Mouse (Mus musculus) forebrain, embryonic 11.5 days (tissue): ENCODE results near the gene Zfp1. TPM values are rescaled to one million over a fixed set of nuclear protein-coding genes. Genes with fewer than 3 reads are reported as not detected.

Experiments used
- ATAC-seq: fragments of 200-750 bp; cut with Nextera tagmentation; replicated peaks from 2 replicates; pipeline ENCODE4 v1.8.0; 2017; ENCODE audit warnings: moderate TSS enrichment; ENCODE audit not compliant: low FRiP score
- DNase-seq: peaks from one replicate; pipeline ENCODE4 v3.0.0-alpha.2; 2017; ENCODE audit warnings: low spot score
- H3K27ac ChIP-seq: fragments of 300-500 bp; sonication (generic); 2 replicates; pipeline ENCODE4 v1.5.1; 2014; ENCODE audit warnings: low read depth, low read length
- H3K27me3 ChIP-seq: fragments of 300-500 bp; sonication (generic); 2 replicates; pipeline ENCODE4 v1.6.1; 2014; ENCODE audit warnings: mild to moderate bottlenecking, low read length, mixed read lengths; ENCODE audit not compliant: control insufficient read depth, insufficient read depth
- H3K36me3 ChIP-seq: fragments of 300-500 bp; sonication (generic); 2 replicates; pipeline ENCODE4 v1.6.1; 2014; ENCODE audit warnings: mild to moderate bottlenecking, low read length, moderate library complexity, mixed read lengths; ENCODE audit not compliant: control insufficient read depth, insufficient read depth
- H3K4me1 ChIP-seq: fragments of 300-500 bp; sonication (generic); replicated peaks from 2 replicates; pipeline ENCODE4 v1.6.1; 2014; ENCODE audit warnings: low read length, mixed read lengths; ENCODE audit not compliant: control insufficient read depth, insufficient read depth
- H3K4me2 ChIP-seq: fragments of 300-500 bp; sonication (generic); 2 replicates; pipeline ENCODE4 v1.6.1; 2014; ENCODE audit warnings: low read depth, mild to moderate bottlenecking, low read length, moderate library complexity, mixed read lengths; ENCODE audit not compliant: severe bottlenecking
- H3K4me3 ChIP-seq: fragments of 300-500 bp; sonication (generic); 2 replicates; pipeline ENCODE4 v1.5.1; 2014; ENCODE audit warnings: low read depth, low read length
- H3K9ac ChIP-seq: fragments of 300-500 bp; sonication (generic); 2 replicates; pipeline ENCODE4 v1.6.1; 2014; ENCODE audit warnings: low read length
- H3K9me3 ChIP-seq: fragments of 300-500 bp; sonication (generic); 2 replicates; pipeline ENCODE4 v1.6.1; 2016; ENCODE audit warnings: low read length, mixed read lengths; ENCODE audit not compliant: control insufficient read depth
- WGBS: fragments of 180-500 bp; shearing (Covaris S2); extraction: QIAGEN DNeasy Blood & Tissue Kit; methylation state at CpG from one replicate; pipeline ENCODE4 v1.1.7; 2014; 5-methylcytosine and 5-hydroxymethylcytosine counted together
- polyA plus RNA-seq: library from polyadenylated mRNA; unstranded; fragments of >200 nt; fragmentation: Nextera tagmentation; extraction: Ambion mirVana; gene quantifications from 2 replicates; pipeline ENCODE4 v1.2.1, GENCODE M21; 2014

The Zfp1 gene
- polyA plus RNA-seq, 1 experiment from 2014 or later, result 21.8 TPM

DNA sequence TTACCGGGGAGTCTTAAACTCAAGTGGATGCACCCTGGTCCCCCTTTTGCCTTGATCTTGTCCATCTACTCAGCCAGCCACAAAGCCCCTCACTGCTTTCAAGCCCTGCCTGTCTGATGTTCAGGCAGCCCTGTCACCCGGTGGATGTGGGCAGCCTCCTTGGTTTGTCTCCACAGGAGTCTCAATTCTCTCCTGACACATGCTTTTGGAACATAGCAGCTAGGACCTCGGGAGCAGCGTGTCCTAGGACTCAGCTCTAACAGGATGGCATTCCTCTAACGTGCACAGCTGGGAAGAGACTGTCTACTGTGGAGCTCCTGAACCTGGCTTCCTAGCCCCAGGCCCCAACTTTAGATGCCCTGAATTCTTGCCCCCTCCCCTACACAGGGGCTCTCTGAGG is 62.5 kb downstream of the Zfp1 start:
- H3K36me3 ChIP-seq, result peaks cover 6% of the 10 kb centered on the region
- no peak overlapping the region for H3K9ac ChIP-seq
- WGBS, result 71% methylated on average over 5 of the region's 5 CpGs
- no peaks in the 10 kb centered on the region for H3K27me3 ChIP-seq
- no peaks in the 10 kb centered on the region for H3K4me1 ChIP-seq
- H3K27ac ChIP-seq, result no peak overlapping the region
- ATAC-seq (no peak), DNase-seq (no peak)
- no peak overlapping the region for H3K4me3 ChIP-seq
- H3K4me2 ChIP-seq, result no peak overlapping the region
- H3K9me3 ChIP-seq, result no peaks in the 10 kb centered on the region

- DNase-seq, result no peak
- Histone ChIP-seq H3K9ac (no peak overlapping the region), H3K4me3 (no peak overlapping the region), H3K27me3 (no peaks in the 10 kb centered on the region), H3K27ac (no peak overlapping the region), H3K36me3 (peaks cover 10% of the 10 kb centered on the region), H3K4me2 (no peak overlapping the region), H3K4me1 (no peaks in the 10 kb centered on the region), H3K9me3 (no peaks in the 10 kb centered on the region)
- ATAC-seq, result no peak
- WGBS, result 89% methylated on average over 6 of the region's 6 CpGs
These were observed 65.1 kb downstream of the Zfp1 start for GRCm38 (mm10) chr8:111708265-111708664.

GRCm38 (mm10) chr8:111709223-111709622 is 66.0 kb downstream of the Zfp1 start:
- Histone ChIP-seq H3K9ac (no peak overlapping the region), H3K4me2 (no peak overlapping the region), H3K27ac (no peak overlapping the region), H3K9me3 (no peaks in the 10 kb centered on the region), H3K4me3 (no peak overlapping the region), H3K27me3 (no peaks in the 10 kb centered on the region), H3K36me3 (peaks cover 15% of the 10 kb centered on the region), H3K4me1 (no peaks in the 10 kb centered on the region)
- WGBS, result 86% methylated on average over 1 of the region's 1 CpGs
- DNase-seq (no peak), ATAC-seq (no peak)

DNA sequence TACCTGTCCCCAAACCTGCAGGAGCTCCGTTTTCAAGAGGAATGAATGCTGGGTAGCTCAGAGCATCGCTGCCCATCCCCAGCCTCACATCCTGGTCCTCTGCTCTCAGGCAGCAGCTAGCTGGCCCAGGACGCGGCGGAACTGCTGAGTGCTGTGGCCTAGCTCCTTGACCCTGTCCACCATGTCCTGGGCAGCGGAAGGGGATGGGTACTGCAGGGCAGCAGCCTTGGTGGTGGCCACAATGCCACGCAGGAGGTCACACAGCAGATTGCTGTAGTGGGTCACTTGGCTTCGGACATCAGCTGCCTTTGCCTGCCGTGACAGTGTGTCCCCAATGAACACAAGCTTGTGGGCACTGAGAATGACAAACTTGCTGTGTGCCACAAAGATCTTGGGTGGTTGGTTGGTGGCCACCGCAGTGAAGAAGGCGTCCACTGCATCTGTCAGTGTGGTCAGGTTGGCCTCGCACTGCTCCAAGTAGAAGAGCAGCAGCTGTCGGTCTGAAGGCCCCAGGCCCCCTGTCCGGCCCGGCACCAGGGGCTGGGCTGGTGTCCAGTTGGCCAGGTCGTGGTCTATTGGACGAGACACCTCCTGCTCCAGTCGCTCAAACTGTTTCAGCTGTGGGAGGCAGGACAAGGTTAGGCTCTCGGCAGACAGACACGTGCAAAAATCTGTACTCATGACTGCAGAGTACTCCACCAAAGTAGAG is 67.7 kb downstream of the Zfp1 start:
- H3K27ac ChIP-seq, result no peak overlapping the region

GRCm38 (mm10) chr8:111712135-111712534 is 68.9 kb downstream of the Zfp1 start:
- WGBS, result 88% methylated on average over 9 of the region's 9 CpGs

More for the DNA sequence above, 67.7 kb downstream of the Zfp1 start:
- no peak for DNase-seq
- Histone ChIP-seq H3K9me3 (no peaks in the 10 kb centered on the region), H3K27me3 (no peaks in the 10 kb centered on the region), H3K4me2 (no peak overlapping the region), H3K4me3 (no peak overlapping the region), H3K36me3 (peaks cover 17% of the 10 kb centered on the region), H3K4me1 (peaks cover under 1% of the 10 kb centered on the region; the same call in 1 of the 2 replicates), H3K9ac (no peak overlapping the region)
- WGBS, result 94% methylated on average over 20 of the region's 20 CpGs
- ATAC-seq, result no peak

GRCm38 (mm10) chr8:111712588-111712987 is 69.4 kb downstream of the Zfp1 start:
- no peak overlapping the region for H3K4me3 ChIP-seq
- no peak overlapping the region for H3K9ac ChIP-seq
- peak; percentile 75 for DNase-seq
- H3K27me3 ChIP-seq, result no peaks in the 10 kb centered on the region
- 81% methylated on average over 6 of the region's 6 CpGs for WGBS
- H3K36me3 ChIP-seq, result peaks cover 17% of the 10 kb centered on the region
- peaks cover 17% of the 10 kb centered on the region for H3K4me1 ChIP-seq
- H3K4me2 ChIP-seq, result no peak overlapping the region
- H3K27ac ChIP-seq, result no peak overlapping the region
- no peak for ATAC-seq
- H3K9me3 ChIP-seq, result no peaks in the 10 kb centered on the region

More at GRCm38 (mm10) chr8:111712135-111712534, 68.9 kb downstream of the Zfp1 start:
- H3K27me3 ChIP-seq, result no peaks in the 10 kb centered on the region
- H3K27ac ChIP-seq, result no peak overlapping the region
- no peak overlapping the region for H3K9ac ChIP-seq
- no peak overlapping the region for H3K4me3 ChIP-seq
- H3K4me2 ChIP-seq, result no peak overlapping the region
- ATAC-seq (no peak), DNase-seq (no peak)
- peaks cover 13% of the 10 kb centered on the region for H3K4me1 ChIP-seq
- peaks cover 17% of the 10 kb centered on the region for H3K36me3 ChIP-seq
- no peaks in the 10 kb centered on the region for H3K9me3 ChIP-seq

- DNase-seq (no peak), ATAC-seq (no peak)
- Histone ChIP-seq H3K4me2 (no peak overlapping the region), H3K36me3 (peaks cover 17% of the 10 kb centered on the region), H3K4me3 (no peak overlapping the region), H3K9me3 (no peaks in the 10 kb centered on the region), H3K27ac (no peak overlapping the region), H3K4me1 (peaks cover 17% of the 10 kb centered on the region), H3K27me3 (no peaks in the 10 kb centered on the region), H3K9ac (no peak overlapping the region)
- WGBS, result 91% methylated on average over 11 of the region's 11 CpGs
These were observed 70.1 kb downstream of the Zfp1 start for GRCm38 (mm10) chr8:111713291-111713690.

DNA sequence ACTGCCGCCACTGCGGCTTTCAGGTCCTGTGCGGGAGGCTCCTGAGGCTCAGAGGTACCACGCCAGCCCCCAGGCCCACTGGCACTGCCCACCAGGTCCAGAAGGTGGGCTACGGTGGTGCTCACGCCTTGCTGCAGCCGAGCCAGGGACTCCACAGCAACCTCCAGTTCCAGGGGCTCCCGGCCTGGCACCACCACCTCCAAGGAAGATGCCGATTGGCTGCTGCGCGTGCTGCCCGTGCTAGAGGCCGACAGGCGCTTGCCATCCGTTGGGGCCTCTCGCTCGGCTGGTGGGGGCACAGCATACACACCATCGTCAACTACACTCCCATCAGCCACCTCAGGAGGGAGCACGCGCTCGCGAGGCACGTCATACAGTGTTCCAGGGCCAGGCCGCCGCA is 70.6 kb downstream of the Zfp1 start:
- no peaks in the 10 kb centered on the region for H3K9me3 ChIP-seq
- H3K4me1 ChIP-seq, result peaks cover 17% of the 10 kb centered on the region
- H3K4me2 ChIP-seq, result no peak overlapping the region
- H3K9ac ChIP-seq, result no peak overlapping the region
- no peak overlapping the region for H3K27ac ChIP-seq
- no peaks in the 10 kb centered on the region for H3K27me3 ChIP-seq
- ATAC-seq, result no peak
- WGBS, result 93% methylated on average over 25 of the region's 25 CpGs
- no peak overlapping the region for H3K4me3 ChIP-seq
- H3K36me3 ChIP-seq, result peaks cover 17% of the 10 kb centered on the region
- DNase-seq, result no peak

DNA sequence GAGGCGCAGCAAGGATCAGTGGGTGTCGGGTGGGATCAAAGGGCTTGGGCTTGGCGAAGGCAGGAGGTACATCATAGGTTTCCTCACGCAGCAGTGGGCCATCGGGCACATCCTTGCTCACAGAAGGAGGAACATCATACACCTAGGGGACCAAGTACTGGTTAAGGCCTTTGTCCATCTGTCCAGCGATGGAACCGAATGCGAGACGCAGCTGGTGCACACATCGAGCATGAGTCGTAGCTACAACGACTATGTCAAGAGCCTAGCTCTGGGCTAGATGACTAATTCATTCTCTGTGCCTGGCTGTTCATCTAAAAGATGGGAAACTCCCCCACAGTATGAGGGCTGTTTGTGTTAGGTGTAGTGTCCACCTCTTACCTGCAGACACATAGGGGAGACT is 71.1 kb downstream of the Zfp1 start:
- no peak overlapping the region for H3K4me2 ChIP-seq
- no peak overlapping the region for H3K4me3 ChIP-seq
- DNase-seq (no peak), ATAC-seq (no peak)
- peaks cover 17% of the 10 kb centered on the region for H3K4me1 ChIP-seq
- no peak overlapping the region for H3K9ac ChIP-seq
- no peaks in the 10 kb centered on the region for H3K27me3 ChIP-seq
- H3K27ac ChIP-seq, result no peak overlapping the region
- 96% methylated on average over 12 of the region's 12 CpGs for WGBS
- peaks cover 17% of the 10 kb centered on the region for H3K36me3 ChIP-seq
- no peaks in the 10 kb centered on the region for H3K9me3 ChIP-seq
